Mouse (Mus musculus) kidney, adult 2 months (tissue): ENCODE measurements around the gene Abcb11. TPM values are rescaled to one million over a fixed set of nuclear protein-coding genes. Genes with fewer than 3 reads are reported as not detected.

Experiments used
- DNase-seq: peaks from one replicate; pipeline ENCODE4 v3.0.0; 2021
- H3K27ac ChIP-seq: fragments of 200-500 bp; 2 replicates; pipeline ENCODE4 v1.5.1; 2012; ENCODE audit warnings: low read depth, low read length, control low read depth, inconsistent platforms; ENCODE audit not compliant: insufficient read depth
- H3K27me3 ChIP-seq: fragments of 200-500 bp; replicated peaks from 2 replicates; pipeline ENCODE4 v1.6.1; 2012; ENCODE audit warnings: mild to moderate bottlenecking, moderate library complexity, low read length, inconsistent platforms; ENCODE audit not compliant: control insufficient read depth, insufficient read depth
- H3K36me3 ChIP-seq: fragments of 200-500 bp; 2 replicates; pipeline ENCODE4 v1.6.1; 2012; ENCODE audit warnings: mild to moderate bottlenecking, moderate library complexity, low read length, inconsistent platforms; ENCODE audit not compliant: control insufficient read depth, insufficient read depth
- H3K4me1 ChIP-seq: fragments of 200-500 bp; 2 replicates; pipeline ENCODE4 v1.6.1; 2011; ENCODE audit warnings: low read length; ENCODE audit not compliant: control insufficient read depth, insufficient read depth
- H3K4me3 ChIP-seq: fragments of 200-500 bp; 2 replicates; pipeline ENCODE4 v1.5.1; 2011; ENCODE audit warnings: mild to moderate bottlenecking, low read depth, low read length, control low read depth; ENCODE audit not compliant: insufficient read depth
- CTCF ChIP-seq: fragments of 200-500 bp; conservative IDR thresholded peaks from 2 replicates; pipeline ENCODE4 v1.5.1; 2011; ENCODE audit warnings: low read depth, mild to moderate bottlenecking, control low read depth, low read length, moderate library complexity, mixed read lengths; ENCODE audit not compliant: insufficient read depth, insufficient read length
- POLR2A ChIP-seq: fragments of 200-500 bp; IDR thresholded peaks from one replicate; pipeline ENCODE4 v1.6.1; 2011; ENCODE audit warnings: low read depth, low read length, control low read depth
- WGBS: fragments of 180-500 bp; shearing (Covaris S2); methylation state at CpG from one replicate; pipeline ENCODE4 v1.1.7; 2018; 5-methylcytosine and 5-hydroxymethylcytosine counted together
- polyA plus RNA-seq: library from polyadenylated mRNA; depleted of rRNA; stranded (reverse); fragments of >200 nt; gene quantifications from 2 replicates; pipeline ENCODE4 v1.2.3, GENCODE M21; 2012; rRNA removed

Gene Abcb11
- polyA plus RNA-seq, 1 experiment, result not detected

- DNase-seq, result no peak
- Histone ChIP-seq H3K4me1 (no peaks in the 10 kb centered on the region), H3K36me3 (no peaks in the 10 kb centered on the region; the same call in 1 of the 2 replicates), H3K4me3 (no peak overlapping the region), H3K27ac (no peak overlapping the region), H3K27me3 (no peaks in the 10 kb centered on the region)
- WGBS, result 88% methylated on average over 4 of the region's 4 CpGs
- TF ChIP-seq CTCF, result no peak
- no peak for TF ChIP-seq POLR2A
Measured at GRCm38 (mm10) chr2:69189222-69189621, 153.2 kb downstream of the Abcb11 start.

GRCm38 (mm10) chr2:69188732-69189131 is 153.7 kb downstream of the Abcb11 start:
- no peaks in the 10 kb centered on the region for H3K27me3 ChIP-seq
- no peaks in the 10 kb centered on the region for H3K4me1 ChIP-seq
- 88% methylated on average over 6 of the region's 6 CpGs for WGBS
- no peak overlapping the region for H3K4me3 ChIP-seq
- no peak overlapping the region for H3K27ac ChIP-seq
- TF ChIP-seq POLR2A (no peak), CTCF (no peak)
- H3K36me3 ChIP-seq, result no peaks in the 10 kb centered on the region; the same call in 1 of the 2 replicates
- DNase-seq, result no peak

Other genes starting within 250 kb of the Abcb11 start
- gene Nostrin, start 206.8 kb downstream of the Abcb11 start, polyA plus RNA-seq, result 0.75 and 1.0 TPM in 2 replicates
- gene Spc25, start 136.4 kb downstream of the Abcb11 start, polyA plus RNA-seq, result 7.3 and 9.3 TPM in 2 replicates
- gene G6pc2, start 131.5 kb downstream of the Abcb11 start, polyA plus RNA-seq, result 0.56 and 0.89 TPM in 2 replicates
- 0.15 and 0.20 TPM in 2 replicates for gene Dhrs9, start 37.8 kb upstream of the Abcb11 start, polyA plus RNA-seq
- 283 and 389 TPM in 2 replicates for gene Lrp2, start 243.4 kb upstream of the Abcb11 start, polyA plus RNA-seq